Mouse (Mus musculus) stomach, postnatal 0 days (tissue): ENCODE results near the gene Grm1.

Experiments
- CTCF ChIP-seq: IDR thresholded peaks from 2 replicates; pipeline ENCODE4 v1.5.1; 2016; ENCODE audit warnings: antibody characterized with exemption, low read depth, mild to moderate bottlenecking, moderate library complexity
- EP300 ChIP-seq: optimal IDR thresholded peaks from 2 replicates; pipeline ENCODE3; 2016; ENCODE audit warnings: antibody characterized with exemption

DNA sequence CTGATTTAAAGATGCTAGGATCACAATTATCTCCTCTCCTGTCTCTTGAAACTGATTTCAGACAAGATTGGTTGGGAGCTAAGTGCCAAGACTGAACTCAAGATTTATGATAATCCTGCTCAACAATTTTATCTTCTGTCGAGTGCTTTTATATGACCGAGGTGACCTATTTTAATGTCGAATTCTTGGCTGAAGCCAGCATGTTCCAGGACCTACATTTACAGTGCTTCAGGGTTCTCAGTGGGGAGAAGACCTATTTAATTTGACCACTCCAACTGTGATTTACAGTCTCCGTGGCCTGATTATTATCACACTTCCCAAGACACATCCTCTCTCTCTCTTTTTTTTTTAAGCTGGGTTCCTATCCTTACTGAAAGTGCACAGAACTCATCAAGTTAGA is 168.5 kb downstream of the Grm1 start:
- TF ChIP-seq CTCF (no peak), EP300 (no peak)
